Mouse (Mus musculus) common myeloid progenitor, adult 5-6 weeks (primary cell): ENCODE data around the gene Rnase11. TPM values are rescaled to one million over a fixed set of nuclear protein-coding genes. Genes with fewer than 3 reads are reported as not detected.
A peak's percentile ranks its signal among the peaks of the same experiment; 100 is the strongest.
"Not testable (repeated sequence)": the region's sequence is repeated elsewhere in the genome, so short reads cannot be mapped to it uniquely, and the experiment has no call there.

ENCODE experiments used
- ATAC-seq: replicated peaks from 2 replicates; pipeline ENCODE4 v1.8.0; 2016; ENCODE audit warnings: low read depth, mild to moderate bottlenecking, moderate TSS enrichment, inconsistent platforms; ENCODE audit not compliant: poor library complexity, severe bottlenecking
- total RNA-seq: library from RNA; stranded (forward); fragments of 200-1000, 187-1606 nt; gene quantifications from 2 replicates; pipeline ENCODE4 v1.2.3, GENCODE M21; 2017

Gene Rnase11
- total RNA-seq, 1 experiment from 2014 or later, result not detected

GRCm38 (mm10) chr14:51017256-51017655 is 32.7 kb downstream of the Rnase11 start:
- no peak for ATAC-seq

- ATAC-seq, result no peak
These were observed 34.2 kb downstream of the Rnase11 start for GRCm38 (mm10) chr14:51015780-51016179.

DNA sequence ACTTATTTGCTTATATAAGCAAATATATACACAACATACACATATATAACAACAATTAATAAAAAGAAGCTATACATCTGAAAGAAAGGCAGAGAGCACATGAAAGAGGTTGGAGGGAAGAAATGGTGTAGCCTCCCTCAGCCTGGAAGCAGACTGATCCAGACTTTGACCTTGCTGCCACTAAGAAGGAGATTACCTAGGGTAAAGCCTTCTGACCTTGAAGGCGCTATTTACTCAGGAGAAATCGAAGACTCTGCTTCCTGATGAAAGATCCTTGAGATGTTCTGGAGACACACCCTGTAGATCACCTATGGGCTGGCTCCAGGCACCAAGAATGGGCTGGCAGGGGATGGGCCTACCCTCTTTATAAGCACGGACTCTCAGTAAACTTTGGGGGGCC is 35.2 kb downstream of the Rnase11 start:
- ATAC-seq, result not testable (repeated sequence)

DNA sequence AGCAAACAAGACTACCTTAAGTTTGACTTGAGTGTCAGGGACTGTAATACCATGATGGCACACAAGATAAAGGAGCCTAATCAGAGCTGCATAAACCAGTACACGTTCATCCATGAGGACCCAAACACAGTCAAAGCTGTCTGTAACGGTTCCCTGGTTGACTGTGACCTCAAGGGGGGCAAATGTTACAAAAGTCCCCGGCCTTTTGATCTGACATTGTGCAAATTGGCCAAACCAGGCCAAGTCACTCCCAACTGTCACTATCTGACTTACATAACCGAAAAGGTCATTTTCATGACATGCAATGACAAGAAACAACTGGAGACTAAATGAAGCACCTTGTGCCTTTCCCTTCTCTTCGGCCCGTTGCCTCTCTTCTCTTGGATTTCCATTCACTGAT is 40.4 kb downstream of the Rnase11 start:
- ATAC-seq, result no peak

DNA sequence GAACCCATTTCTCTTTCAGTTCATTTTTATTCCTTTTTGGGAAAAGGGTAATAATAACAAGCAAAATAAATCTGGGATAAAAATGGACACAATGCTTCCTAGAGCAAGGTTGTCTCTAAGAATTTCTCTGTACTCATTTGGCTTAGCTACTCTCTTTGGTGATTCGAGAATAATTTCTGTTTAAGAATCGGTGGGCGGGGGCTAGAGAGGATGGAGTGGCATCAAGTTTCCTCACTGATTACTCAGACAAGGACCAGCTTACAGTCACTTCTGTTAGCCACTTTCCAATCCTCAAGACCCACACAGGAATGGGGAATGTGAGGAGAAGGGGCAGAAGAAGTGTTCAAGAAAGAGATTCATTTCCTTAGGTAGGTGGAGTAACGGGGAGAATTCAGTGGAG is 41.2 kb downstream of the Rnase11 start:
- ATAC-seq, result no peak

- ATAC-seq, result peak; percentile 63
These were observed 41.8 kb downstream of the Rnase11 start for GRCm38 (mm10) chr14:51007914-51008713.

- no peak for ATAC-seq
These were observed 42.7 kb downstream of the Rnase11 start, which contains the start of gene Rnase10 for GRCm38 (mm10) chr14:51007152-51007801. Gene Rnase10, plus strand, starts transcription at chr14:51007751.

Other genes starting within 250 kb of the Rnase11 start
- gene Ccnb1ip1, start 242.4 kb downstream of the Rnase11 start, total RNA-seq, result not detected in 2 replicates
- gene Parp2, start 242.3 kb downstream of the Rnase11 start, total RNA-seq, result 79.1 and 92.3 TPM in 2 replicates
- 12.7 and 19.3 TPM in 2 replicates for gene Tep1, start 179.6 kb downstream of the Rnase11 start, total RNA-seq
- 0.32 TPM in 1 of 2 replicates, not detected in the other for gene Klhl33, start 152.7 kb downstream of the Rnase11 start, total RNA-seq
- 110 and 124 TPM in 2 replicates for gene Osgep, start 125.3 kb downstream of the Rnase11 start, total RNA-seq
- 206 and 222 TPM in 2 replicates for gene Apex1, start 125.2 kb downstream of the Rnase11 start, total RNA-seq
- 15.6 and 17.3 TPM in 2 replicates for gene Pip4p1, start 119.3 kb downstream of the Rnase11 start, total RNA-seq
- gene Pnp, start 119.1 kb downstream of the Rnase11 start, total RNA-seq, result 144 and 156 TPM in 2 replicates
- 34.9 and 44.0 TPM in 2 replicates for gene Gm49342, start 105.6 kb downstream of the Rnase11 start, total RNA-seq
- gene Pnp2, start 94.2 kb downstream of the Rnase11 start, total RNA-seq, result 1.5 and 5.4 TPM in 2 replicates
- not detected in 2 replicates for gene Rnase10, start 42.4 kb downstream of the Rnase11 start, total RNA-seq
- gene Rnase9, start 8.3 kb downstream of the Rnase11 start, total RNA-seq, result not detected in 2 replicates
- not detected in 2 replicates for gene Rnase12, start 7.5 kb upstream of the Rnase11 start, total RNA-seq
- not detected in 2 replicates for gene Olfr750, start 24.3 kb upstream of the Rnase11 start, total RNA-seq
- 0.82 and 2.5 TPM in 2 replicates for gene Rnase4, start 40.9 kb upstream of the Rnase11 start, total RNA-seq
- 1.1 TPM in 1 of 2 replicates, not detected in the other for gene Ang, start 41.0 kb upstream of the Rnase11 start, total RNA-seq
- not detected in 2 replicates for gene Eddm3b, start 64.3 kb upstream of the Rnase11 start, total RNA-seq
- 49.7 and 62.1 TPM in 2 replicates for gene Rnase6, start 73.7 kb upstream of the Rnase11 start, total RNA-seq
- not detected in 2 replicates for gene Rnase1, start 96.6 kb upstream of the Rnase11 start, total RNA-seq
- gene Rnase2b, start 112.1 kb upstream of the Rnase11 start, total RNA-seq, result not detected in 2 replicates
- gene Ang2, start 149.0 kb upstream of the Rnase11 start, total RNA-seq, result not detected in 2 replicates
- not detected in 2 replicates for gene Ear14, start 153.2 kb upstream of the Rnase11 start, total RNA-seq
- gene Rnase2a, start 205.9 kb upstream of the Rnase11 start, total RNA-seq, result not detected in 2 replicates